Mouse (Mus musculus) megakaryocyte, embryonic 14.5 days (primary cell): ENCODE results near the gene Elavl1. TPM values are rescaled to one million over a fixed set of nuclear protein-coding genes. Genes with fewer than 3 reads are reported as not detected.

Experiments used
- H3K27me3 ChIP-seq: replicated peaks from 2 replicates; pipeline ENCODE3; 2012; ENCODE audit warnings: inconsistent platforms
- H3K36me3 ChIP-seq: replicated peaks from 2 replicates; pipeline ENCODE3; 2012; ENCODE audit warnings: low read length, inconsistent platforms, mixed read lengths
- H3K4me1 ChIP-seq: 2 replicates; pipeline ENCODE4 v1.6.1; 2012; ENCODE audit warnings: inconsistent platforms
- H3K4me3 ChIP-seq: replicated peaks from 2 replicates; pipeline ENCODE3; 2012; ENCODE audit warnings: moderate library complexity, mild to moderate bottlenecking, inconsistent platforms
- H3K9me3 ChIP-seq: 2 replicates; pipeline ENCODE4 v1.6.1; 2012; ENCODE audit warnings: inconsistent platforms
- FLI1 ChIP-seq: IDR thresholded peaks from 2 replicates; pipeline ENCODE4 v1.6.1; 2012; ENCODE audit warnings: low read length, inconsistent platforms, mixed read lengths
- GATA1 ChIP-seq: IDR thresholded peaks from 3 replicates; pipeline ENCODE4 v1.6.1; 2012; ENCODE audit warnings: mixed read lengths, low read length, inconsistent platforms, borderline replicate concordance
- polyA plus RNA-seq: library from polyadenylated mRNA; stranded (reverse); fragments of >175 nt; gene quantifications from 2 replicates; pipeline ENCODE4 v1.2.3, GENCODE M21; 2012; ENCODE audit warnings: low replicate concordance; ENCODE audit not compliant: insufficient read depth

The Elavl1 gene
- polyA plus RNA-seq, 1 experiment = 41.2 TPM

GRCm38 (mm10) chr8:4312104-4312503 is 13.1 kb downstream of the Elavl1 start:
- TF ChIP-seq FLI1 (no peak), GATA1 (no peak)
- no peaks in the 10 kb centered on the region for H3K27me3 ChIP-seq
- peaks cover 89% of the 10 kb centered on the region for H3K4me1 ChIP-seq
- no peaks in the 10 kb centered on the region for H3K9me3 ChIP-seq
- peak overlapping the region; percentile 70 for H3K4me3 ChIP-seq
- peaks cover 52% of the 10 kb centered on the region for H3K36me3 ChIP-seq

GRCm38 (mm10) chr8:4305838-4306237 is 19.4 kb downstream of the Elavl1 start:
- H3K27me3 ChIP-seq = no peaks in the 10 kb centered on the region
- H3K9me3 ChIP-seq = no peaks in the 10 kb centered on the region
- H3K4me1 ChIP-seq = peaks cover 91% of the 10 kb centered on the region
- peaks cover 94% of the 10 kb centered on the region for H3K36me3 ChIP-seq
- TF ChIP-seq FLI1 (no peak), GATA1 (no peak)
- peak overlapping the region; percentile 84 for H3K4me3 ChIP-seq

GRCm38 (mm10) chr8:4304124-4304547 is 21.1 kb downstream of the Elavl1 start:
- TF ChIP-seq FLI1 (no peak), GATA1 (no peak)
- H3K4me3 ChIP-seq = peak overlapping the region; percentile 31
- peaks cover 93% of the 10 kb centered on the region for H3K36me3 ChIP-seq
- no peaks in the 10 kb centered on the region for H3K9me3 ChIP-seq
- no peaks in the 10 kb centered on the region for H3K27me3 ChIP-seq
- peaks cover 89% of the 10 kb centered on the region for H3K4me1 ChIP-seq

- H3K36me3 ChIP-seq = peaks cover 97% of the 10 kb centered on the region
- no peak overlapping the region for H3K4me3 ChIP-seq
Measured at GRCm38 (mm10) chr8:4297822-4298221, 27.4 kb downstream of the Elavl1 start.

GRCm38 (mm10) chr8:4292738-4293137 is 32.5 kb downstream of the Elavl1 start:
- H3K4me3 ChIP-seq = no peak overlapping the region
- peaks cover 100% of the 10 kb centered on the region for H3K36me3 ChIP-seq
- H3K27me3 ChIP-seq = no peaks in the 10 kb centered on the region
- peaks cover 1% of the 10 kb centered on the region for H3K4me1 ChIP-seq
- TF ChIP-seq FLI1 (no peak), GATA1 (no peak)
- H3K9me3 ChIP-seq = no peaks in the 10 kb centered on the region

More at GRCm38 (mm10) chr8:4297822-4298221, 27.4 kb downstream of the Elavl1 start:
- H3K27me3 ChIP-seq = no peaks in the 10 kb centered on the region
- TF ChIP-seq GATA1 (no peak), FLI1 (no peak)
- no peaks in the 10 kb centered on the region for H3K9me3 ChIP-seq
- peaks cover 38% of the 10 kb centered on the region for H3K4me1 ChIP-seq

- TF ChIP-seq GATA1 (no peak), FLI1 (no peak)
- peak overlapping the region; percentile 95 for H3K4me3 ChIP-seq
- H3K27me3 ChIP-seq = no peaks in the 10 kb centered on the region
- peaks cover 31% of the 10 kb centered on the region for H3K36me3 ChIP-seq
- no peaks in the 10 kb centered on the region for H3K9me3 ChIP-seq
- peaks cover 37% of the 10 kb centered on the region for H3K4me1 ChIP-seq
Measured at GRCm38 (mm10) chr8:4276111-4276465, 49.1 kb downstream of the Elavl1 start.

- H3K36me3 ChIP-seq = peaks cover 35% of the 10 kb centered on the region
- TF ChIP-seq GATA1 = no peak
- H3K4me1 ChIP-seq = peaks cover 35% of the 10 kb centered on the region
- H3K9me3 ChIP-seq = no peaks in the 10 kb centered on the region
- peak within 1 kb of the TSS; percentile 95 for H3K4me3 ChIP-seq
- no peaks in the 10 kb centered on the region for H3K27me3 ChIP-seq
Measured at GRCm38 (mm10) chr8:4275275-4276110, 49.7 kb downstream of the Elavl1 start, which contains the start of gene Timm44. Gene Timm44 (minus strand): TSS chr8:4275913.

GRCm38 (mm10) chr8:4269609-4270008 is 55.6 kb downstream of the Elavl1 start:
- Histone ChIP-seq H3K9me3 (no peaks in the 10 kb centered on the region), H3K4me3 (no peak overlapping the region), H3K27me3 (no peaks in the 10 kb centered on the region), H3K36me3 (peaks cover 94% of the 10 kb centered on the region), H3K4me1 (peaks cover 18% of the 10 kb centered on the region)
- TF ChIP-seq FLI1 = no peak
- TF ChIP-seq GATA1 = no peak

GRCm38 (mm10) chr8:4267627-4268026 is 57.6 kb downstream of the Elavl1 start:
- TF ChIP-seq FLI1 = no peak
- no peak for TF ChIP-seq GATA1
- H3K4me1 ChIP-seq = peaks cover 16% of the 10 kb centered on the region
- peaks cover 97% of the 10 kb centered on the region for H3K36me3 ChIP-seq
- no peaks in the 10 kb centered on the region for H3K27me3 ChIP-seq
- H3K4me3 ChIP-seq = no peak overlapping the region
- no peaks in the 10 kb centered on the region for H3K9me3 ChIP-seq

GRCm38 (mm10) chr8:4265160-4265914 is 59.9 kb downstream of the Elavl1 start:
- TF ChIP-seq GATA1 (no peak), FLI1 (no peak)
- Histone ChIP-seq H3K9me3 (no peaks in the 10 kb centered on the region), H3K36me3 (peaks cover 100% of the 10 kb centered on the region), H3K4me1 (peaks cover 21% of the 10 kb centered on the region), H3K4me3 (no peak overlapping the region), H3K27me3 (no peaks in the 10 kb centered on the region)
